Mouse (Mus musculus) E14TG2a.4 (cell line): ENCODE results near the gene H2al2a.

Experiments
- CTCF ChIP-seq: conservative IDR thresholded peaks from 2 replicates; pipeline ENCODE4 v1.5.1; 2014; ENCODE audit warnings: low read length
- NANOG ChIP-seq: IDR thresholded peaks from 2 replicates; pipeline ENCODE4 v1.6.1; 2014; ENCODE audit warnings: borderline replicate concordance, low read length, mixed read lengths
- POU5F1 ChIP-seq: IDR thresholded peaks from 2 replicates; pipeline ENCODE4 v1.6.1; 2014; ENCODE audit warnings: low read length, borderline replicate concordance

DNA sequence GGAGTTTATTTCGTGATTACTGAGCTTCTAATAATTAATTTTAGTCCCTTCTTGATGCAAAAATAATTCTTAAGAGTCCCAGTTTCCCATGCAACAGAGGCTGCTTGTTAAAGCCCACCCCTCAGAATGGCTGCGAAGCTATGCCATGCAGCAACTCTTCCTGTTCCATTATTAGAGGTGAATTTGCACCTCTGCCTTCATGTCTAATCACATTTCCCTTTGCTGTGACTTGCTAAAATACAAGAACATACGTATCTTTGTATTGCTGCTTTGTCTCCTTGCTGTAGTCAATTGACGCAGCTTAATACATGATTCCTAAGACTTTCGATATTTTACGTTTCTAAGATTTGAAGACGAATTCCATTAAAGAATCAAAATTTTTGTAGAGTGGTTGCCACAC, 32.9 kb upstream of the H2al2a start:
- TF ChIP-seq POU5F1: no peak
- TF ChIP-seq CTCF: no peak
- no peak for TF ChIP-seq NANOG
